Mouse (Mus musculus): ENCODE results near the gene Luc7l. TPM values are rescaled to one million over a fixed set of nuclear protein-coding genes. Genes with fewer than 3 reads are reported as not detected.
A peak's percentile ranks its signal among the peaks of the same experiment; 100 is the strongest.

The Luc7l gene
- total and polyA plus RNA-seq, 2 experiments from 2014 or later: 82.7 to 84.5 TPM

- Histone ChIP-seq H3K4me3 (ENCODE audit: low read length) (no peak overlapping the region), H3K4me2 (ENCODE audit: low read depth, low read length) (no peak overlapping the region), H3K27me3 (ENCODE audit: insufficient read depth, low read length) (no peaks in the 10 kb centered on the region), H3K4me1 (ENCODE audit: insufficient read depth, low read length) (no peaks in the 10 kb centered on the region), H3K9ac (replicated peaks; ENCODE audit: low read length) (no peak overlapping the region), H3K36me3 (ENCODE audit: insufficient read depth, low read length) (no peaks in the 10 kb centered on the region), H3K9me3 (ENCODE audit: low read length) (no peaks in the 10 kb centered on the region), H3K27ac (no peak overlapping the region)
- ATAC-seq: peak; percentile 73; the same call in 1 of the 2 replicates
- DNase-seq (ENCODE audit: low spot score): peak; percentile 91
- 7% methylated on average over 6 of the region's 6 CpGs for WGBS
- peak; percentile 78 for TF ChIP-seq CTCF (IDR thresholded peaks at IDR 0.05; ENCODE audit: low read depth)
Observed at GRCm38 (mm10) chr17:26314291-26314690, 61.6 kb downstream of the Luc7l start.

GRCm38 (mm10) chr17:26315474-26315873, 62.8 kb downstream of the Luc7l start:
- H3K4me1 ChIP-seq (ENCODE audit: insufficient read depth, low read length): no peaks in the 10 kb centered on the region
- no peaks in the 10 kb centered on the region for H3K9me3 ChIP-seq (ENCODE audit: low read length)
- H3K9ac ChIP-seq (replicated peaks; ENCODE audit: low read length): no peak overlapping the region
- no peak overlapping the region for H3K4me2 ChIP-seq (ENCODE audit: low read depth, low read length)
- H3K27ac ChIP-seq: no peak overlapping the region
- no peaks in the 10 kb centered on the region for H3K36me3 ChIP-seq (ENCODE audit: insufficient read depth, low read length)
- no peak for TF ChIP-seq CTCF (IDR thresholded peaks at IDR 0.05; ENCODE audit: low read depth)
- H3K4me3 ChIP-seq (ENCODE audit: low read length): no peak overlapping the region
- DNase-seq (ENCODE audit: low spot score) (no peak), ATAC-seq (no peak)
- no peaks in the 10 kb centered on the region for H3K27me3 ChIP-seq (ENCODE audit: insufficient read depth, low read length)
- 42% methylated on average over 10 of the region's 10 CpGs for WGBS

- no peaks in the 10 kb centered on the region for H3K36me3 ChIP-seq (ENCODE audit: insufficient read depth, low read length)
- H3K4me2 ChIP-seq (ENCODE audit: low read depth, low read length): no peak overlapping the region
- no peaks in the 10 kb centered on the region for H3K9me3 ChIP-seq (ENCODE audit: low read length)
- TF ChIP-seq CTCF (IDR thresholded peaks at IDR 0.05; ENCODE audit: low read depth): no peak
- no peak overlapping the region for H3K4me3 ChIP-seq (ENCODE audit: low read length)
- H3K27ac ChIP-seq: no peak overlapping the region
- no peaks in the 10 kb centered on the region for H3K4me1 ChIP-seq (ENCODE audit: insufficient read depth, low read length)
- no peak overlapping the region for H3K9ac ChIP-seq (replicated peaks; ENCODE audit: low read length)
- ATAC-seq (no peak), DNase-seq (ENCODE audit: low spot score) (no peak)
- 92% methylated on average over 1 of the region's 1 CpGs for WGBS
- no peaks in the 10 kb centered on the region for H3K27me3 ChIP-seq (ENCODE audit: insufficient read depth, low read length)
Observed at GRCm38 (mm10) chr17:26318441-26318840, 65.7 kb downstream of the Luc7l start.

Other genes starting within 250 kb of the Luc7l start
- 34.7 and 41.9 TPM in 2 replicates for gene Rab11fip3, start 183.3 kb upstream of the Luc7l start, total RNA-seq (2014; rRNA removed)
- gene Rab11fip3, start 183.3 kb upstream of the Luc7l start, polyA plus RNA-seq (2015; fragmentation: Nextera tagmentation; extraction: Ambion mirVana): 16.6 and 17.9 TPM in 2 replicates
- gene Decr2, start 162.6 kb upstream of the Luc7l start, total RNA-seq (2014; rRNA removed): 35.6 and 40.6 TPM in 2 replicates
- 41.1 and 44.7 TPM in 2 replicates for gene Decr2, start 162.6 kb upstream of the Luc7l start, polyA plus RNA-seq (2015; fragmentation: Nextera tagmentation; extraction: Ambion mirVana)
- 20.1 and 23.3 TPM in 2 replicates for gene Nme4, start 157.3 kb upstream of the Luc7l start, total RNA-seq (2014; rRNA removed)
- 16.0 and 18.3 TPM in 2 replicates for gene Nme4, start 157.3 kb upstream of the Luc7l start, polyA plus RNA-seq (2015; fragmentation: Nextera tagmentation; extraction: Ambion mirVana)
- 10.4 and 11.8 TPM in 2 replicates for gene Tmem8, start 139.6 kb upstream of the Luc7l start, total RNA-seq (2014; rRNA removed)
- 3.8 and 4.0 TPM in 2 replicates for gene Tmem8, start 139.6 kb upstream of the Luc7l start, polyA plus RNA-seq (2015; fragmentation: Nextera tagmentation; extraction: Ambion mirVana)
- gene Mrpl28, start 129.4 kb upstream of the Luc7l start, total RNA-seq (2014; rRNA removed): 107 and 138 TPM in 2 replicates
- 189 and 194 TPM in 2 replicates for gene Mrpl28, start 129.4 kb upstream of the Luc7l start, polyA plus RNA-seq (2015; fragmentation: Nextera tagmentation; extraction: Ambion mirVana)
- 36.0 and 51.3 TPM in 2 replicates for gene Axin1, start 114.2 kb upstream of the Luc7l start, total RNA-seq (2014; rRNA removed)
- gene Axin1, start 114.2 kb upstream of the Luc7l start, polyA plus RNA-seq (2015; fragmentation: Nextera tagmentation; extraction: Ambion mirVana): 10.0 and 11.2 TPM in 2 replicates
- gene Pdia2, start 53.8 kb upstream of the Luc7l start, total RNA-seq (2014; rRNA removed): not detected in 2 replicates
- 0.09 and 0.66 TPM in 2 replicates for gene Pdia2, start 53.8 kb upstream of the Luc7l start, polyA plus RNA-seq (2015; fragmentation: Nextera tagmentation; extraction: Ambion mirVana)
- gene Rgs11, start 49.9 kb upstream of the Luc7l start, total RNA-seq (2014; rRNA removed): 35.8 and 38.5 TPM in 2 replicates
- gene Rgs11, start 49.9 kb upstream of the Luc7l start, polyA plus RNA-seq (2015; fragmentation: Nextera tagmentation; extraction: Ambion mirVana): 20.5 and 28.5 TPM in 2 replicates
- gene Arhgdig, start 45.1 kb upstream of the Luc7l start, total RNA-seq (2014; rRNA removed): 280 and 290 TPM in 2 replicates
- 376 and 384 TPM in 2 replicates for gene Arhgdig, start 45.1 kb upstream of the Luc7l start, polyA plus RNA-seq (2015; fragmentation: Nextera tagmentation; extraction: Ambion mirVana)
- 42.4 and 42.6 TPM in 2 replicates for gene Fam234a, start 8.7 kb upstream of the Luc7l start, total RNA-seq (2014; rRNA removed)
- gene Fam234a, start 8.7 kb upstream of the Luc7l start, polyA plus RNA-seq (2015; fragmentation: Nextera tagmentation; extraction: Ambion mirVana): 34.9 and 37.5 TPM in 2 replicates
- gene Neurl1b, start 161.9 kb downstream of the Luc7l start, total RNA-seq (2014; rRNA removed): 60.4 and 67.5 TPM in 2 replicates
- 1.7 and 2.1 TPM in 2 replicates for gene Neurl1b, start 161.9 kb downstream of the Luc7l start, polyA plus RNA-seq (2015; fragmentation: Nextera tagmentation; extraction: Ambion mirVana)